22 mouse cellular contexts compared by ENCODE assay signal in the genomic region with DNA sequence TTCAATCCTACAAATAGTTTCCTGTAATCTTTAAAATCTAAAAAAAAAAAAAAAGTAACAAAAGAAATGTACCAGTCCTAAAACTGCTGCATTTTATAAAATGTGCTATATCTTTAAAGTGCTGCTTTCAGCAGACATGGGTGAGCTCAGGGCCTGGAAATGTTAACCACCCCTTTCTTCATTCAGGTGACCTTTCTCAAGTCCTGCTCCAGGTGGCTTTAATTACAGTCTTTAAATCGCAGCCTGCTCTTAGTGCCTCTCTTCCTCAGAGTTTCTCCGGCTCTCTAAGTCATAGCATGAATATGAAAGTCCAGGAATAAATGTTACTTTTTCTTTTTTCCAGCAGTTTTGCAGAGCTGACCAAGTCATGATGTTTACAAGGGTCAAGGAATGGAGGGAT.
DNase-seq lines count a peak whose midpoint lies in the region.
"Had no signal": no experiment of that assay in that cellular context is flagged by ENCODE, and none has a peak within 500 bp of the region (broad histone marks: within the 10 kb centered on the region; RNA-seq: fewer than 3 reads in every experiment).

No protein-coding gene starts in this region.

- WGBS in heart, embryonic 10.5 days, result 82% methylated on average over 2 of the region's 2 CpGs

- no peak overlapping the region for H3K27ac ChIP-seq in heart, embryonic 10.5 days
- H3K27ac ChIP-seq: forebrain, embryonic 10.5 days; forebrain, embryonic 13.5 days; gastrocnemius, adult 2 months; heart, embryonic 13.5 days; hindbrain, embryonic 14.5 days; hindbrain, postnatal 0 days had no signal

- no peaks in the 10 kb centered on the region for H3K4me1 ChIP-seq in heart, embryonic 10.5 days
- H3K4me1 ChIP-seq: forebrain, embryonic 10.5 days; forebrain, embryonic 13.5 days; heart, embryonic 13.5 days had no signal

- peak; percentile 53 for DNase-seq in embryo, embryonic 10.5 days (ENCODE audit: low spot score)
- DNase-seq in embryo, embryonic 11 days, result peak; percentile 63
- DNase-seq in hindlimb bud, embryonic 11.5 days (ENCODE audit: extremely low spot score, low read depth, low spot score), result peak; percentile 54
- DNase-seq in mesoderm, embryonic 11.5 days (ENCODE audit: low read depth, low spot score), result peak; percentile 16
- DNase-seq in ovary, postnatal 10 days (ENCODE audit: low spot score), result no peak
- DNase-seq in heart, embryonic 10.5 days (ENCODE audit: low spot score), result no peak
- DNase-seq: adrenal gland, adult 8-10 months; adrenal gland, postnatal 25 days; cerebellum, adult 11-12 months; cerebellum, adult 8-10 months; cerebellum, postnatal 10 days; cerebellum, postnatal 36 days; gastrocnemius, adult 2 months; gastrocnemius, postnatal 14 days; heart, adult 18-20 months; heart, postnatal 14 days; heart, postnatal 4 days had no signal

- H3K4me3 ChIP-seq in heart, embryonic 10.5 days, result no peak overlapping the region
- H3K4me3 ChIP-seq: forebrain, embryonic 10.5 days; forebrain, embryonic 13.5 days; gastrocnemius, adult 2 months; heart, embryonic 13.5 days had no signal

- no peaks in the 10 kb centered on the region for H3K36me3 ChIP-seq in heart, embryonic 10.5 days
- H3K36me3 ChIP-seq: forebrain, embryonic 10.5 days; heart, embryonic 13.5 days had no signal

- H3K9me3 ChIP-seq in heart, embryonic 10.5 days, result no peaks in the 10 kb centered on the region
- H3K9me3 ChIP-seq: forebrain, embryonic 10.5 days; forebrain, embryonic 13.5 days; heart, embryonic 13.5 days had no signal

- H3K27me3 ChIP-seq in heart, embryonic 10.5 days (ENCODE audit: insufficient read depth, poor library complexity, severe bottlenecking), result no peaks in the 10 kb centered on the region
- H3K27me3 ChIP-seq: forebrain, embryonic 13.5 days; heart, embryonic 13.5 days had no signal

Comparison
In these comparisons a context has a peak if more than half of its experiments do, and no peak if none do; other contexts are left out.
1. DNase-seq: peak in embryo, embryonic 10.5 days (single experiment), embryo, embryonic 11 days (single experiment), hindlimb bud, embryonic 11.5 days (single experiment) and mesoderm, embryonic 11.5 days (single experiment); none in ovary, postnatal 10 days (single experiment) and heart, embryonic 10.5 days (single experiment).